Mouse (Mus musculus): Measurements from ENCODE around the gene Cotl1.

Cotl1 gene

GRCm38 (mm10) chr8:119817446-119817845 lies 22.9 kb downstream of the Cotl1 start:
- DNase-seq (ENCODE audit: extremely low read depth, low read depth) = no peak

- DNase-seq (ENCODE audit: extremely low read depth, low read depth) = no peak
Measured at GRCm38 (mm10) chr8:119816219-119816618, 24.1 kb downstream of the Cotl1 start.

- peak; percentile 94 for DNase-seq (ENCODE audit: extremely low read depth, low read depth)
Measured at GRCm38 (mm10) chr8:119812650-119813431, 27.5 kb downstream of the Cotl1 start.

- no peak for DNase-seq (ENCODE audit: extremely low read depth, low read depth)
Measured at GRCm38 (mm10) chr8:119811925-119812324, 28.4 kb downstream of the Cotl1 start.

GRCm38 (mm10) chr8:119810953-119811499 lies 29.3 kb downstream of the Cotl1 start:
- DNase-seq (ENCODE audit: extremely low read depth, low read depth) = no peak

- no peak for DNase-seq (ENCODE audit: extremely low read depth, low read depth)
Measured at GRCm38 (mm10) chr8:119810127-119810868, 30.0 kb downstream of the Cotl1 start.

- no peak for DNase-seq (ENCODE audit: extremely low read depth, low read depth)
Measured at GRCm38 (mm10) chr8:119809620-119810019, 30.7 kb downstream of the Cotl1 start.

GRCm38 (mm10) chr8:119807687-119808086 lies 32.7 kb downstream of the Cotl1 start:
- no peak for DNase-seq (ENCODE audit: extremely low read depth, low read depth)

GRCm38 (mm10) chr8:119806422-119807263 lies 33.7 kb downstream of the Cotl1 start:
- no peak for DNase-seq (ENCODE audit: extremely low read depth, low read depth)

- DNase-seq (ENCODE audit: extremely low read depth, low read depth) = no peak
Measured at GRCm38 (mm10) chr8:119805275-119805674, 35.1 kb downstream of the Cotl1 start.

- DNase-seq (ENCODE audit: extremely low read depth, low read depth) = no peak
Measured at GRCm38 (mm10) chr8:119802592-119802991, 37.8 kb downstream of the Cotl1 start.

- DNase-seq (ENCODE audit: extremely low read depth, low read depth) = no peak
Measured at GRCm38 (mm10) chr8:119801168-119801567, 39.2 kb downstream of the Cotl1 start.

GRCm38 (mm10) chr8:119798965-119799264 lies 41.4 kb downstream of the Cotl1 start:
- no peak for DNase-seq (ENCODE audit: extremely low read depth, low read depth)

GRCm38 (mm10) chr8:119798170-119798964 lies 42.0 kb downstream of the Cotl1 start:
- DNase-seq (ENCODE audit: extremely low read depth, low read depth) = peak; percentile 85

GRCm38 (mm10) chr8:119795651-119796050 lies 44.7 kb downstream of the Cotl1 start:
- DNase-seq (ENCODE audit: extremely low read depth, low read depth) = no peak

GRCm38 (mm10) chr8:119794689-119795088 lies 45.7 kb downstream of the Cotl1 start:
- no peak for DNase-seq (ENCODE audit: extremely low read depth, low read depth)

- DNase-seq (ENCODE audit: extremely low read depth, low read depth) = no peak
Measured at GRCm38 (mm10) chr8:119791804-119792704, 48.3 kb downstream of the Cotl1 start.

- DNase-seq (ENCODE audit: extremely low read depth, low read depth) = no peak
Measured at GRCm38 (mm10) chr8:119789581-119789980, 50.8 kb downstream of the Cotl1 start.

- no peak for DNase-seq (ENCODE audit: extremely low read depth, low read depth)
Measured at GRCm38 (mm10) chr8:119788607-119789381, 51.5 kb downstream of the Cotl1 start.

Measured in MEL-GATA-1-ER (cell line).